Mouse (Mus musculus): ENCODE data around the gene Stk32c. TPM values are rescaled to one million over a fixed set of nuclear protein-coding genes. Genes with fewer than 3 reads are reported as not detected.

The Stk32c gene
- polyA plus RNA-seq, 1 experiment, result 5.1 TPM

DNA sequence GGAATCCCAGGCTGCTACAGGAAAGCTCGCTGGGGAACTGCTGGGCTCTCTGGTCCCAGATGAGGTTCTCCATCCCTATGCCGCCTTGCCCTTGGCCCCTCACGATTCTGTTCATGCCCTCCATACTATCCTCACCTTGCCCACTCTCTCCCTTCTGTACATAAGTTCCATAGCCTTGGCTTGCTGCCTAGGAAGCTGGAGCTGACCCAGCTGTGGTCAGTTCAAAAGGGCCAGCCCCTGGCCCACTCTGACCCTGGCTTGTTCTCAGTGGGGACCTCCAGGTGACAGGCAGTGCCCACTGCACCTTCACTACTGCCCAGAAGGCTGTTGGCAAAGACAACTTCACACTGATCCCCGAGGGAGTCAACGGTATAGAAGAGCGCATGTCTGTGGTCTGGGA, 116.7 kb downstream of the Stk32c start:
- Histone ChIP-seq H3K27ac (ENCODE audit: control insufficient read depth, insufficient read depth, low read depth, low read length) (no peak overlapping the region), H3K4me1 (ENCODE audit: control insufficient read depth, insufficient read depth, low read length) (no peaks in the 10 kb centered on the region), H3K4me3 (ENCODE audit: control insufficient read depth, low read depth, low read length) (no peak overlapping the region), H3K36me3 (ENCODE audit: control insufficient read depth, insufficient read depth, low read length) (no peaks in the 10 kb centered on the region), H3K27me3 (ENCODE audit: control insufficient read depth, insufficient read depth, low read length) (no peaks in the 10 kb centered on the region)
- TF ChIP-seq POLR2A (IDR thresholded peaks at IDR 0.05; ENCODE audit: control insufficient read depth, low read depth, low read length), result no peak

DNA sequence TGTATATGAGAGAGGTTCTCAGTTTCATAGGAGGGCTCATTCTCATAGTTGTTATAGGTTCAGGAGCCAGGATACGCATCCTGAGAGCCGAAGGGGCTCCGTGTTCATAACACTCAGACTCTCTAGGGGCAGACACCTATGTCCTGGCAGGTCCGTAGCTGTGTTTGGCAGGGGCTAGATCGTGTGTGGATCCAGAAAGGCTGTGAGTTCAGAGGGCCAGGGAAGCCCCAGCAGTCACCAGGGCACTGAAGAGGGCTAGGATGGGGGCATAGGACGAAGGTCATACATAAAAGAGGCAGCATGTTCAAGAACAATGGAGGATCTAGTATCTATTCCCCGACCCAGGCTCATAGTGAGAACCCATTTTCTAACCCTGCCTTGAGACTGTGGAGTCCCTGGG, 117.8 kb downstream of the Stk32c start:
- TF ChIP-seq POLR2A (IDR thresholded peaks at IDR 0.05; ENCODE audit: control insufficient read depth, low read depth, low read length) (no peak), CTCF (IDR thresholded peaks at IDR 0.05; ENCODE audit: control insufficient read depth, insufficient read depth, insufficient replicate concordance, low read depth, low read length) (no peak)
- Histone ChIP-seq H3K4me1 (ENCODE audit: control insufficient read depth, insufficient read depth, low read length) (no peaks in the 10 kb centered on the region), H3K27ac (ENCODE audit: control insufficient read depth, insufficient read depth, low read depth, low read length) (no peak overlapping the region), H3K27me3 (ENCODE audit: control insufficient read depth, insufficient read depth, low read length) (no peaks in the 10 kb centered on the region), H3K36me3 (ENCODE audit: control insufficient read depth, insufficient read depth, low read length) (no peaks in the 10 kb centered on the region), H3K4me3 (ENCODE audit: control insufficient read depth, low read depth, low read length) (no peak overlapping the region)

DNA sequence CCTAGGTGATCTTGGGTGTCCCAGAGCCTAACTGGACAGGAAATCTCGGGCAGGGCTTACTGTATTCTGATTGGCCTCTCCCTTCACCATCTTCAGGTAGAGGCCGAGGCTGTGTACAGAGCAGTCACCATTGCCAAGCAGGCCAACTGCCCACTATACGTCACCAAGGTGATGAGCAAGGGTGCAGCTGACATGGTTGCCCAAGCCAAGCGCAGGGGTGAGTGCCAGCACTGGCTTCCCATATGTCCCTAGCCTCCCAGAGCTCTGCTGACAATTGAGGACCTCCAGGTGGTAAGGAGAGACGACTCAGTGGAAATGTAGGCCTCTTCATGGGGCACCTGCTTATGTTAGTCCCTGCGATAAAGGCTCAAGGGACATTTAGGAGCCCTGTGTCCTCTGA, 118.3 kb downstream of the Stk32c start:
- H3K36me3 ChIP-seq (ENCODE audit: control insufficient read depth, insufficient read depth, low read length), result no peaks in the 10 kb centered on the region
- TF ChIP-seq CTCF (IDR thresholded peaks at IDR 0.05; ENCODE audit: control insufficient read depth, insufficient read depth, insufficient replicate concordance, low read depth, low read length) (no peak), POLR2A (IDR thresholded peaks at IDR 0.05; ENCODE audit: control insufficient read depth, low read depth, low read length) (no peak)

GRCm38 (mm10) chr7:139093781-139094180, 119.3 kb downstream of the Stk32c start:
- TF ChIP-seq POLR2A (IDR thresholded peaks at IDR 0.05; ENCODE audit: control insufficient read depth, low read depth, low read length) (no peak), CTCF (IDR thresholded peaks at IDR 0.05; ENCODE audit: control insufficient read depth, insufficient read depth, insufficient replicate concordance, low read depth, low read length) (no peak)
- no peaks in the 10 kb centered on the region for H3K27me3 ChIP-seq (ENCODE audit: control insufficient read depth, insufficient read depth, low read length)
- H3K4me3 ChIP-seq (ENCODE audit: control insufficient read depth, low read depth, low read length), result no peak overlapping the region
- H3K27ac ChIP-seq (ENCODE audit: control insufficient read depth, insufficient read depth, low read depth, low read length), result no peak overlapping the region
- H3K36me3 ChIP-seq (ENCODE audit: control insufficient read depth, insufficient read depth, low read length), result no peaks in the 10 kb centered on the region
- no peaks in the 10 kb centered on the region for H3K4me1 ChIP-seq (ENCODE audit: control insufficient read depth, insufficient read depth, low read length)

More for the DNA sequence above, 118.3 kb downstream of the Stk32c start:
- Histone ChIP-seq H3K4me1 (ENCODE audit: control insufficient read depth, insufficient read depth, low read length) (no peaks in the 10 kb centered on the region), H3K27me3 (ENCODE audit: control insufficient read depth, insufficient read depth, low read length) (no peaks in the 10 kb centered on the region), H3K27ac (ENCODE audit: control insufficient read depth, insufficient read depth, low read depth, low read length) (no peak overlapping the region), H3K4me3 (ENCODE audit: control insufficient read depth, low read depth, low read length) (no peak overlapping the region)

- no peak for TF ChIP-seq POLR2A (IDR thresholded peaks at IDR 0.05; ENCODE audit: control insufficient read depth, low read depth, low read length)
- no peak for TF ChIP-seq CTCF (IDR thresholded peaks at IDR 0.05; ENCODE audit: control insufficient read depth, insufficient read depth, insufficient replicate concordance, low read depth, low read length)
- Histone ChIP-seq H3K27ac (ENCODE audit: control insufficient read depth, insufficient read depth, low read depth, low read length) (no peak overlapping the region), H3K36me3 (ENCODE audit: control insufficient read depth, insufficient read depth, low read length) (no peaks in the 10 kb centered on the region), H3K4me1 (ENCODE audit: control insufficient read depth, insufficient read depth, low read length) (no peaks in the 10 kb centered on the region), H3K4me3 (ENCODE audit: control insufficient read depth, low read depth, low read length) (no peak overlapping the region), H3K27me3 (ENCODE audit: control insufficient read depth, insufficient read depth, low read length) (no peaks in the 10 kb centered on the region)
Measured at GRCm38 (mm10) chr7:139093124-139093523, 120.0 kb downstream of the Stk32c start.

DNA sequence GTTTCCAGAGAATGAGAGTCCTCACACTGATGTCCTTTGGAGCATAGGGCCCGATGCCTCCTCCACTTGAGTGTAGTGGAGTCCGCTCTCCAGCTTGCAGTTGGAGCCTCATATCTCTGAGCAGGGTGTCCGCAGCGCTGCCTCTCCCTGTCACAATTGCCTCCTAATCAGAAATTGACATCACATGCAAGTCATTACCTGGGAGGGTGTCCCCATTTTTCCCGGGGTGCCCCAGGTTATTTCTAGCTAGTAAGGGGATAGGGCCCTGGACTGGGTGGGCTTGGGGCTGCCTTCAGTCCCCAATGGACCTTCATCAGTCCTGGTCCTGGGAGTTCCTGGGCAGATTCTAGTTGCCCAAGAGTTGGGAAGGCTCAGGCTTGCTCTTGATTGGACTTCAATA, 120.4 kb downstream of the Stk32c start:
- TF ChIP-seq POLR2A (IDR thresholded peaks at IDR 0.05; ENCODE audit: control insufficient read depth, low read depth, low read length), result no peak
- no peak for TF ChIP-seq CTCF (IDR thresholded peaks at IDR 0.05; ENCODE audit: control insufficient read depth, insufficient read depth, insufficient replicate concordance, low read depth, low read length)
- H3K27ac ChIP-seq (ENCODE audit: control insufficient read depth, insufficient read depth, low read depth, low read length), result no peak overlapping the region
- no peaks in the 10 kb centered on the region for H3K36me3 ChIP-seq (ENCODE audit: control insufficient read depth, insufficient read depth, low read length)
- no peaks in the 10 kb centered on the region for H3K27me3 ChIP-seq (ENCODE audit: control insufficient read depth, insufficient read depth, low read length)
- no peaks in the 10 kb centered on the region for H3K4me1 ChIP-seq (ENCODE audit: control insufficient read depth, insufficient read depth, low read length)
- H3K4me3 ChIP-seq (ENCODE audit: control insufficient read depth, low read depth, low read length), result no peak overlapping the region

DNA sequence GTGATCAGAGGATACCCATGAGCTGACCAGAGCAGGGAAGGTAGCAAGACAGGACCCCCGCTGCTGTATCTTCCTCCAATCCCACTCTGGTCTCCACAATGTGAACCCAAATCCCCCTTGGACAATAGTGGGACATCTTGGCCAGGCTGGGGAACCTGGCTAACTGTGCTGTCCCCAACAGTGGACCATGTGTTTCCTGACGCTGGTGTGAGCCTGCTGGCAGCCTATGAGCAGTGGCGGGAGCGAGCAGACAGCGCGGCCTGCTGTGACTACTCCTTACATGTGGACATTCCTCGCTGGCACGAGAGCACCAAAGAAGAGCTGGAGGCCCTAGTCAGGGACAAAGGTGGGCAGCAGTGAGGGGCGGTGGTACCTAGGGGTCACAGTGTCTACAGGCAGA, 121.4 kb downstream of the Stk32c start:
- Histone ChIP-seq H3K27me3 (ENCODE audit: control insufficient read depth, insufficient read depth, low read length) (no peaks in the 10 kb centered on the region), H3K36me3 (ENCODE audit: control insufficient read depth, insufficient read depth, low read length) (no peaks in the 10 kb centered on the region)

More for the DNA sequence above, 121.4 kb downstream of the Stk32c start:
- TF ChIP-seq POLR2A (IDR thresholded peaks at IDR 0.05; ENCODE audit: control insufficient read depth, low read depth, low read length) (no peak), CTCF (IDR thresholded peaks at IDR 0.05; ENCODE audit: control insufficient read depth, insufficient read depth, insufficient replicate concordance, low read depth, low read length) (no peak)
- H3K27ac ChIP-seq (ENCODE audit: control insufficient read depth, insufficient read depth, low read depth, low read length), result no peak overlapping the region
- H3K4me3 ChIP-seq (ENCODE audit: control insufficient read depth, low read depth, low read length), result no peak overlapping the region
- H3K4me1 ChIP-seq (ENCODE audit: control insufficient read depth, insufficient read depth, low read length), result peaks cover 1% of the 10 kb centered on the region; the same call in 1 of the 2 replicates
